Mouse (Mus musculus) layer of hippocampus, adult 11-12 months (tissue): ENCODE data around the gene Zfp366.
"Not testable (repeated sequence)": the region's sequence is repeated elsewhere in the genome, so short reads cannot be mapped to it uniquely, and the experiment has no call there.

Source experiments
- DNase-seq: peaks from one replicate; pipeline ENCODE4 v3.0.0; 2022; ENCODE audit warnings: low spot score

Gene Zfp366

GRCm38 (mm10) chr13:99184155-99184886 is at the start of gene Zfp366:
Gene Zfp366, plus strand, starts transcription at chr13:99184823.
- DNase-seq = no peak

GRCm38 (mm10) chr13:99138351-99139255 is 46.0 kb upstream of the Zfp366 start:
- no peak for DNase-seq

- no peak for DNase-seq
Measured at GRCm38 (mm10) chr13:99146355-99146871, 38.2 kb upstream of the Zfp366 start.

GRCm38 (mm10) chr13:99147645-99148111 is 36.9 kb upstream of the Zfp366 start:
- no peak for DNase-seq

- no peak for DNase-seq
Measured at GRCm38 (mm10) chr13:99149551-99150305, 34.9 kb upstream of the Zfp366 start.

- DNase-seq = no peak
Measured at GRCm38 (mm10) chr13:99150626-99151025, 34.0 kb upstream of the Zfp366 start.

- DNase-seq = no peak
Measured at GRCm38 (mm10) chr13:99151121-99151520, 33.5 kb upstream of the Zfp366 start.

GRCm38 (mm10) chr13:99152305-99152930 is 32.2 kb upstream of the Zfp366 start:
- no peak for DNase-seq

GRCm38 (mm10) chr13:99157709-99158108 is 26.9 kb upstream of the Zfp366 start:
- DNase-seq = no peak

GRCm38 (mm10) chr13:99158773-99159172 is 25.9 kb upstream of the Zfp366 start:
- no peak for DNase-seq

GRCm38 (mm10) chr13:99163071-99163470 is 21.6 kb upstream of the Zfp366 start:
- no peak for DNase-seq

- DNase-seq = no peak
Measured at GRCm38 (mm10) chr13:99163521-99164359, 20.9 kb upstream of the Zfp366 start.

- no peak for DNase-seq
Measured at GRCm38 (mm10) chr13:99164360-99164759, 20.3 kb upstream of the Zfp366 start.

GRCm38 (mm10) chr13:99169401-99169800 is 15.2 kb upstream of the Zfp366 start:
- DNase-seq = no peak

- DNase-seq = no peak
Measured at GRCm38 (mm10) chr13:99170337-99170736, 14.3 kb upstream of the Zfp366 start.

GRCm38 (mm10) chr13:99173849-99174248 is 10.8 kb upstream of the Zfp366 start:
- no peak for DNase-seq

- DNase-seq = not testable (repeated sequence)
Measured at GRCm38 (mm10) chr13:99182828-99183227, 1.8 kb upstream of the Zfp366 start.

GRCm38 (mm10) chr13:99183257-99183895 is 1.2 kb upstream of the Zfp366 start:
- DNase-seq = no peak

GRCm38 (mm10) chr13:99185573-99185972 is 950 bp downstream of the Zfp366 start:
- DNase-seq = no peak
